In the genomic region with DNA sequence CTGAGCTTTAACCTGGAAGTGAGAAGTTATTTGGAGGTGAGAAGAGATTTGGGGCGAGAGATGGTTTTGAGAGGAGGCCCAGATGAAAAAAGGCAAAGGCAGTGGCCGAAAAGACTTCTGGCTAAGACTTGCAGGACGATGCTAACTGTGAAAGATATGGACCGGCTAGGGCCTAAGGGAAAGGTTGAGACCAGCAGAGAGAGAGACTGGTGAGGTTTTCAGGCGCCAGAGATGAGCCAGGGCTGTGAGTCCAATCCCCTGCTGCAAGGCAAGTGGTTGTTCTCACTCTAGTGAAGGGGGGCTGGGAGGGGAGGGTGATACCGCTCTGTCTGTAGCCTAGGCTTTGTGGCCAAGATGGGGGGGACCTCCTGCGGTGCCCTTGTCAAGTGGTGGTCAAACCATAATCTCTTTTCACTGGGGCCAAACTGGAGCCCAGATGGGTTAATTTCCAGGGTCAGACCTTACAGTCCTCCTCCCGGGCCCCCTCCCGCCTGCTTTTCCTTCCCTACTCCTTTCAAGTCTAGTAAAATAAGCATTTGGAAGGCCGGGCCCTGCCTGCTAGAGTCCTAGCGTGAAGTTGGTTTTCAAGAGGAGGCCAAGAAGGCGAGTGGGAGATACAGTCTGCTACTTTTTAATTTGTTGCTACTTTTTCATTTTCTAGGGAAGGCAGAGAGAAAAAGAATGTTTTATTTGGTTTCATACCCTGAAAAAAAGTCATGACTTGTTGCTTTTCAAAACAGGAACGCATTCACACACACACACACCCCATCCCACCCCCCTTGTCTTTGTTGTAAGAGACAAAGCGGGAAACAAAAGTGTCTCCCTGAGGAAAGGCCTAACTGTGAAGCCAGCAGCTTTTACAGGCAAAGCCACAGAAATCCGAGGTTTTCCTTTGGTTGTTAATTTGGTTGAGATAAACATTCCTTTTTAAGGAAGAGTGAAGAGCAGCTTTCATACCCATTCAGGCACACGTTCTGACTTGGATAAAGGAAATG, we compare ENCODE assay signal across 8 mouse cellular contexts. TPM values are rescaled to one million over a fixed set of nuclear protein-coding genes. Genes with fewer than 3 reads are reported as not detected.
DNase-seq lines count a peak whose midpoint lies in the region; ATAC-seq lines count a peak whose summit lies in the region.

No protein-coding gene starts in this region.

- peak overlapping the region; percentile 90 for H3K4me2 ChIP-seq in heart, embryonic 14.5 days (ENCODE audit: low read length)
- H3K4me2 ChIP-seq in forebrain, embryonic 15.5 days (replicated peaks), result peak overlapping the region; percentile 98
- H3K4me2 ChIP-seq in limb, embryonic 15.5 days, result peak overlapping the region; percentile 95
- H3K4me2 ChIP-seq in neural tube, embryonic 13.5 days, result peak overlapping the region; percentile 97

- H3K9me3 ChIP-seq in heart, embryonic 14.5 days (ENCODE audit: control insufficient read depth, low read length), result no peaks in the 10 kb centered on the region
- H3K9me3 ChIP-seq in forebrain, embryonic 15.5 days, result no peaks in the 10 kb centered on the region
- H3K9me3 ChIP-seq in limb, embryonic 15.5 days, result no peaks in the 10 kb centered on the region
- H3K9me3 ChIP-seq in neural tube, embryonic 13.5 days, result no peaks in the 10 kb centered on the region

- H3K9ac ChIP-seq in heart, embryonic 14.5 days (ENCODE audit: low read length), result peak overlapping the region; percentile 47; the same call in 1 of the 2 replicates
- H3K9ac ChIP-seq in forebrain, embryonic 15.5 days (replicated peaks), result peak overlapping the region; percentile 52
- peak overlapping the region; percentile 57; the same call in 1 of the 2 replicates for H3K9ac ChIP-seq in limb, embryonic 15.5 days
- peak overlapping the region; percentile 83 for H3K9ac ChIP-seq in neural tube, embryonic 13.5 days

- H3K27ac ChIP-seq in heart, embryonic 14.5 days (replicated peaks in 1 of 2; ENCODE audit: control insufficient read depth in 1 of 2, insufficient read depth in 1 of 2, low read depth in 2 of 2, low read length in 2 of 2), result no peak overlapping the region; a peak in 1 of 4 replicates
- peak overlapping the region; percentile 68; the same call in 1 of the 2 replicates for H3K27ac ChIP-seq in brown adipose tissue, adult 24 weeks (replicated peaks; ENCODE audit: low read depth, low read length)
- peak overlapping the region; percentile 13 for H3K27ac ChIP-seq in forebrain, embryonic 15.5 days (replicated peaks)
- peak overlapping the region; percentile 54 for H3K27ac ChIP-seq in limb, embryonic 15.5 days
- peak overlapping the region; percentile 77 for H3K27ac ChIP-seq in neural tube, embryonic 13.5 days (replicated peaks)

- peaks cover 19 to 39% of the 10 kb centered on the region in 2 experiments for H3K4me1 ChIP-seq in heart, embryonic 14.5 days (ENCODE audit: control insufficient read depth in 2 of 2, insufficient read depth in 2 of 2, low read length in 2 of 2)
- peaks cover 12% of the 10 kb centered on the region for H3K4me1 ChIP-seq in brown adipose tissue, adult 24 weeks (ENCODE audit: control insufficient read depth, insufficient read depth, insufficient read length, low read length)
- peaks cover 68% of the 10 kb centered on the region for H3K4me1 ChIP-seq in forebrain, embryonic 15.5 days
- H3K4me1 ChIP-seq in limb, embryonic 15.5 days, result peaks cover 64% of the 10 kb centered on the region
- H3K4me1 ChIP-seq in neural tube, embryonic 13.5 days (replicated peaks), result peaks cover 76% of the 10 kb centered on the region

- DNase-seq in heart, postnatal 36 days, result no peak
- no peak for DNase-seq in right cerebral cortex, adult 18-20 months
- DNase-seq in right cerebral cortex, postnatal 36 days (ENCODE audit: low spot score in 2 of 2), result no peak

- 50% methylated on average over 16 of the region's 16 CpGs for WGBS in heart, embryonic 14.5 days
- WGBS in forebrain, embryonic 15.5 days, result 8% methylated on average over 16 of the region's 16 CpGs
- 8% methylated on average over 16 of the region's 16 CpGs for WGBS in limb, embryonic 15.5 days
- WGBS in neural tube, embryonic 13.5 days, result 6% methylated on average over 16 of the region's 16 CpGs

- no peaks in the 10 kb centered on the region for H3K36me3 ChIP-seq in heart, embryonic 14.5 days (ENCODE audit: control insufficient read depth, insufficient read depth, low read length)
- no peaks in the 10 kb centered on the region for H3K36me3 ChIP-seq in forebrain, embryonic 15.5 days
- H3K36me3 ChIP-seq in limb, embryonic 15.5 days, result no peaks in the 10 kb centered on the region
- no peaks in the 10 kb centered on the region for H3K36me3 ChIP-seq in neural tube, embryonic 13.5 days

- no peak for ATAC-seq in heart, embryonic 14.5 days (ENCODE audit: insufficient number of reproducible peaks, insufficient read depth, low FRiP score, low read depth)
- ATAC-seq in forebrain, embryonic 15.5 days (replicated peaks), result no peak
- no peak for ATAC-seq in limb, embryonic 15.5 days (ENCODE audit: insufficient number of reproducible peaks, low FRiP score, low TSS enrichment, low read depth)
- ATAC-seq in neural tube, embryonic 13.5 days (ENCODE audit: low read depth), result no peak

- intact Hi-C loops in heart, postnatal 36 days (cut with DNase I), result loop anchor here (5.0 kb wide), 2 partner anchors 137 to 168 kb away; no protein-coding TSS in a partner anchor

- H3K27me3 ChIP-seq in heart, embryonic 14.5 days (ENCODE audit: control insufficient read depth, insufficient read depth, low read length), result peaks cover 20% of the 10 kb centered on the region
- H3K27me3 ChIP-seq in forebrain, embryonic 15.5 days, result no peaks in the 10 kb centered on the region
- H3K27me3 ChIP-seq in limb, embryonic 15.5 days, result no peaks in the 10 kb centered on the region
- H3K27me3 ChIP-seq in neural tube, embryonic 13.5 days, result peaks cover 17% of the 10 kb centered on the region; the same call in 1 of the 2 replicates

- H3K4me3 ChIP-seq in heart, embryonic 14.5 days (ENCODE audit: control insufficient read depth in 1 of 2, insufficient read depth in 1 of 2, low read depth in 1 of 2, low read length in 2 of 2), result peak overlapping the region; percentile 67
- peak overlapping the region; percentile 89 for H3K4me3 ChIP-seq in brown adipose tissue, adult 24 weeks (ENCODE audit: insufficient read depth, low read depth, low read length)
- peak overlapping the region; percentile 57 for H3K4me3 ChIP-seq in forebrain, embryonic 15.5 days
- H3K4me3 ChIP-seq in limb, embryonic 15.5 days, result peak overlapping the region; percentile 74
- H3K4me3 ChIP-seq in neural tube, embryonic 13.5 days, result peak overlapping the region; percentile 70

RNA-seq across cellular contexts. Expression of gene Fzd7, which starts 2.9 kb away (rescaled TPM):
- 1.8 and 5.4 TPM in 2 replicates for polyA plus RNA-seq in heart, embryonic 14.5 days (2014; fragmentation: Nextera tagmentation; extraction: Ambion mirVana)
- total RNA-seq in heart, postnatal 36 days (2021), result 1 to 10 TPM; 6.6 to 7.8 TPM
- 6.4 and 6.6 TPM in 2 replicates for polyA plus RNA-seq in brown adipose tissue, adult 24 weeks (2012; ENCODE audit: insufficient read depth, insufficient read length, missing spikeins)
- 3.5 and 4.2 TPM in 2 replicates for polyA plus RNA-seq in forebrain, embryonic 15.5 days (2015; fragmentation: Nextera tagmentation; extraction: Ambion mirVana)
- 7.1 and 10.3 TPM in 2 replicates for polyA plus RNA-seq in limb, embryonic 15.5 days (2015; fragmentation: Nextera tagmentation; extraction: Ambion mirVana)
- polyA plus RNA-seq in neural tube, embryonic 13.5 days (2015; fragmentation: Nextera tagmentation; extraction: Ambion mirVana), result 6.7 and 6.8 TPM in 2 replicates

RNA-seq across cellular contexts. Expression of gene Gm973, which starts 31.0 kb away (rescaled TPM):
- not detected in 2 replicates for polyA plus RNA-seq in heart, embryonic 14.5 days (2014; fragmentation: Nextera tagmentation; extraction: Ambion mirVana)
- total RNA-seq in heart, postnatal 36 days (2021), result under 1 TPM in 1 of 2 experiments, not detected in 1; 0.28 TPM
- 1.3 and 1.9 TPM in 2 replicates for polyA plus RNA-seq in brown adipose tissue, adult 24 weeks (2012; ENCODE audit: insufficient read depth, insufficient read length, missing spikeins)
- polyA plus RNA-seq in forebrain, embryonic 15.5 days (2015; fragmentation: Nextera tagmentation; extraction: Ambion mirVana), result 4.0 and 9.2 TPM in 2 replicates
- polyA plus RNA-seq in limb, embryonic 15.5 days (2015; fragmentation: Nextera tagmentation; extraction: Ambion mirVana), result 1.9 and 2.4 TPM in 2 replicates
- polyA plus RNA-seq in neural tube, embryonic 13.5 days (2015; fragmentation: Nextera tagmentation; extraction: Ambion mirVana), result 6.9 and 10.3 TPM in 2 replicates

Comparison
In these comparisons a context has a peak if more than half of its experiments do, and no peak if none do; other contexts are left out.
1. H3K27ac ChIP-seq: peak in brown adipose tissue, adult 24 weeks (single experiment), forebrain, embryonic 15.5 days (single experiment), limb, embryonic 15.5 days (single experiment) and neural tube, embryonic 13.5 days (single experiment); none in heart, embryonic 14.5 days (0 of 2).
2. Peak in every context shown above with its lines, with median percentiles within 50 percentile points of each other: H3K4me2 ChIP-seq, H3K4me3 ChIP-seq and H3K9ac ChIP-seq.